Mouse (Mus musculus) brain, adult 2 months (tissue): Measurements from ENCODE around the gene Prdm13.

Experiments used
- DNase-seq: peaks from one replicate; pipeline ENCODE4 v3.0.0; 2011; ENCODE audit warnings: low read depth, low spot score

Prdm13 gene

DNA sequence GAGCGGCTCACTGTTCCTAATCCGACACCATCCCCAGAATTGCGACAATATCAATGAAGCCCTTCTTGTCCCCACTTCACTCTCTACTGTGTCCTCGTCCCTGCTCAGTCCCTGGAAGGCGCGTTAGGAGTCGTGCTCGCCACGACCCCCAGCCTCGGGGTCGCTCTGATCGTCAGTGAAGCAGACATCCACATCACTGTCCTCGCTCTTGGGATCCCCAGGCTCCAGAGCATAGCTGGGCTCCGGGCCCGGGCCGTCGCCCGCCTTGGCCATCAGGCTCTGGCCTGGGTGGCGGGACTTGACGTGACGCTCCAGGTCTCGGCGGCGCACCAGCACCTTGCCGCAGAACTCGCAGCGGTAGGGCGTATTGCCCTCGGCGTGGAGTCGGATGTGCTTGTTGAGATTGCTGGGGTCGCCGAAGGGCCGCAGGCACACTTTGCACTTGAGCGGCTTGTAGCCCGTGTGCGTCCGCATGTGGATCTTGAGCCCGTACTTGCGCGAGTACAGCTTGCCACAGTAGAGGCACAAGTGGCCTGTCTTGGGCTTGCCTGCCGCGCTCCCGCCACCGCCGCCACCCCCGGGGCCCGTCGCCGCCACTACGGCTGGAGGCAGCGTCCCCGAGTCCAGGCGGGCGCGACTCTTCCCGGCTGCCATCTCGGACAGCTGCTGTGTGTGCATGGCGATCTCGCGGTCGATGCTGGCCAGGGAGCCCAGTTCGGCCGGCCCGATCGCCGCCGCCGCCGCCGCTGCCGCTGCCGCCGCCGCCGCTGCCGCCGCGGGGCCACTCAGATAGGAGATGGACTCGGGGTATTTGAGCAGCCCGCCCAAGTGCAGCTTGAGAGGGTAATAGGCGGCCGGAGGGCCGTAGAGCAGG is 7.4 kb downstream of the Prdm13 start:
- no peak for DNase-seq

DNA sequence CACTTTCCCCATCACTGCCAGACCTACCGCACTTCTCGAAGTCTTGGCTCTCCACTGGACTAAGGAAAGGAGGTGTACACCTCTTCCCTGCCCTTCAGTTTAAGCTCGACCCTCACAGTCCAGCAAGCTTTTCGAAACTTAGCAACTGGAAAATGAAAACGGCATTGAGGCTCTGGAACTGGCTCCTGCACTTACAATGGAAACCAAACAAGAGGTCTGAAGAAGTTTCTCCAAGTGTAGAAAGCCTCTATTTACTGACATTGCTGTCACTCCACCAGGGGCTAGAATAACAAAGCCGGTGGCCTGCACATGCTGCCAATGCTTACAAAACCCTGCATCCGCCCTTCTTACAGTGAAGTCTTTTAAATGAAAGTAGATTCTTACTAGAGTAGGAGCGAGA is 11.1 kb downstream of the Prdm13 start:
- no peak for DNase-seq

DNA sequence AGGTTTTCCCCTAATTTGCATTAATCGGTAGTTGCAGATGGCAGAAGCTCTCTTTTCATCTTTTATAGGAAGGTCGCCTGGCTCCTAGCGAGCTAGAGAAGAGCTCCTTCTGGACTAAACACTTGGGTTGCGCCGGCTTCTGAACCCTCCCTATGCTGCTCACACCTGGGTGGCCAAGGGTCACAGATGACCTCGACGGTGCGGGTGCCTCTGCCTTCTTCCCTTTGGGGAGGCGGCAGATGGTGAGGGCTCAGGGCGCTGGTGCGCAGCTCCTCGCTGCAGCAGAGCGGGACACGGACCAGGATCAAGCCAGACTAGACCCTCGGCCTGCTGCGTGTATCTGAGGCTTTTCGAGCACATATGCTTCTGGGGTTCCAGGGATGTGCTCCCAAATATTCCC is 11.7 kb downstream of the Prdm13 start:
- no peak for DNase-seq

DNA sequence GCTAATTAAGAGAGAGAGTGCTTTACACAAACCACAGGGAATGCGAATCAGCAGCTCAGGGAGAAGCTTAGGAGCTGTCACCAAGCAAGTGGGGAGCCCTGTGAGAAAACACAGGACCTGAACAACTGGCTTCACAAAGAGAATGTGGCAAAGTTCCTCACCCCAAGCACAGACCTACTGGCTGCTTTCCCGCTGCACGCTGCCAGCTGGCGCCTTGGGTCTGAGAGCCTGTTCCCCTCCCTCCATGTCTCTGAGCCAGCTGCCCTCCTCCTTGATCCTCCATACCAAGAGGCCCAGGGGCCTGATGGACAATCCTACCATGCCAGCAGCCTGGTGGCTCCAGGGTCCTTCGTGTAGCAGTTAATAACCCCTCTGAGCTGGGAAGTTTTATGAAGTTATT is 19.8 kb downstream of the Prdm13 start:
- no peak for DNase-seq

DNA sequence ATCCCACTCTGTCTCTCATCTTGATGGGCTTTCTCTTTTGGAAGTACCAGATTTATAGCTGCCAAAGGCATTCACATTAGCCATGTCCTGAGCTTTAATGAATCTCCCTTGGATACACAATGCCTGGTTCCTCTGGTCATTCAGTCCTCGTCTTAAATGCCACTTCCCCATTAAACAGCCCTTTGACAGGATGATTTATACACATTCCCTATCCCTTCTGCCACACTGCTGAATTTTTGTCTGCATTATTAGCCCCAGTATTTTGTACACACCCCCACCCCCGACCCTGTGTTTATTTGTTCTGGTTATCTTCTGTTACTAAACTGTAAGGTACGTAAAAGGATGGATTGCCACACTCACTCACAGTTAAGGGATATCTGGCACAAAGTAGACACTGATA is 27.6 kb downstream of the Prdm13 start:
- DNase-seq = no peak

DNA sequence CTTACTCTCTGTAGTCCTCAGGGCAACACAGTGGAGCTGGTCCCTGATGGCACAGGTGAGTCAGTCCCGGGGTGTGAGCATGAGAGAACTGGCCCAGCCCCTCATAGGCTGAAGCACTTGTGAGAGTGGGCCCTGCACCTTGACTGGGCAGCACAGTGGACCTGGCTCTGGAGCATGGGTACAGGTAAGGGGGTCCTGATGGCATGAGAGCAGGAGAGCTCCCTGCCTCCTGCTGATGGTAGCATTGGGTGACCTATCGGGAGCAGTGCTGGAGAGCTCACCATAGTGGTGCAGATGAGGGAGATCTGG is 56.5 kb downstream of the Prdm13 start:
- no peak for DNase-seq

DNA sequence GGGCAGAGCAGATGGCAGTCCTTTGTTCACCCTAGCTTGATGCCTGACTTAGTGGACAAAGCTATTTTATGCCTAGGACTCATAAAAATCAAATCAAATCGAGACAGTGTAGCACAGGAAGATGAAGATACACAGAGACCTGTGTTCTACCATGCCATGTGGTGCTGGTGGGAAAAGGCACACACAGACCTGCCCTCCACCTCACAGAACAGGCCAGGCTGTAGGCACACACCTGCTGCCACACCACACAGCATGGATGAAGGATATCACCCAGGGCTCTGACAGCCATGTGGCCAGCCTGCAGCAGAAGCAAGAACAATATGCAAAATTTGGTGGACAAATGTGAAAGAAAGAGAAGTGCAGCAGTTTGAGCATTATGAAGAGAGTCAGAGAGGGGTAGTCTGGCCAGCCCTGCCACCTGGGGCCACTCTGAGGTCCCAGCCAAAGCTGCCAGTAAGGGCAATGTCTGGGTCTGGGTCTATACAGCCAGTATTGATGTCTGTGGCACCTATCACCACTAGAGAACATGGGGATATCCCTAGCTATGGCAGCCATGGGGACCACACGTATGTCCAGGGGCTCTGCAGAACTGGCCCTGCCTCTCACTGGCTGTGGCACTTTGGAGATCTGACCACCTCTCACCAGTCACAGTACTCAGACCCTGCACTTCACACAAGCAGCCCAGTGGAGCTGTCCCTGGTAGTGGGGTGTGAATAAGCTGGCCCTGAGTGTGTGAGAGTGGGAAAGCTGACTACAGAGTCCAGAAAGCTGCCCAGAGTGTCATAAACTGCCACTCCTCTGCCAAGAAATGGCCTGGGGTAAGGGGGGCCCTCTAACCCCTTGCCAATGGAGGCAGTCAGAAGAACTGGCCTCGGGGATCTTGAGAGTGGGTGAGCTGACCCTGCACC is 57.1 kb downstream of the Prdm13 start:
- DNase-seq = no peak
